In the genomic region with DNA sequence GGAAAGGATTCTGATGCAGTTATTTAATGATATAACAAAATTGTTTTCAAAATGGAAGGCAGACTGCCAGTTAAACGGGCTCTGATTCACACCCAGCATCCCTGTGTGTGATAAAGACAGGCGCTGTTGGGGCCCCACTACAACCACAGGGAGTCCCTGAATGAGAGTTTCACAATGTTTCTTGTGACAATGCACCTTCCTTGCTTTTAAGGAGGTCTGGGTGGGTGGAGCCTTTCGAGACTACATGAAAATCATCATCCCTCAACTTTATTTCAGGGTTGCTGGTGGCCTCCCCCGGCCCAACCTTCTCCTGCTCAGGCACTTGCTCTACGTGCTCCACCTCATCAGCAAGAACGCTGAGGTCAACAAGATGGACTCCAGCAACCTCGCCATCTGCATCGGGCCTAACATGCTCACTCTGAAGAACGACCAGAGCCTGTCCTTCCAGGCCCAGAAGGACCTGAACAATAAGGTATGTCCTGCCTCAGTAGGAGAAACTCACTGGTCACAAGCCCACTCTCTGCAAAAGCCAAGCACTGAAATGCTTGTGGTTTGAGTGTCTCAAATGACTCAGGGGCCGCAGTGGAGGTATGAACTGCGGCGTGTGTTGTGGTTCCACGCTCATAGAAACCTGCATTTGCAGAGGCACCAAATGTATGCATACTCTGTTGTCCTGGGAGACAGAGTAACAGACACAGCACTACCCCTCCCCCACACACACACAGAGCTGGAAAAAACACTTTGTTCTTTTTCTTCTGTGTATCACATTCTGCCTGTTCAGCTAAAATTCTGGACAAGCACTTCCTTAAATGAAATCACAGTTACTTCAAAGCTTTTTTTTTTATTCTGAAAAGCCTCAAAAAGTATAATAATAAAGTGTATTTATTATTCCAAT, we compare ENCODE assay signal across 1 mouse cellular context.
TF ChIP-seq lines count a peak whose summit lies in the region.

No protein-coding gene starts in this region.

TF ChIP-seq in CH12.LX, 34 proteins besides CTCF, POLR2A, EP300 and RAD21:
- TF ChIP-seq MAFK (IDR thresholded peaks at IDR 0.05; ENCODE audit: insufficient replicate concordance, low read length), result peak; percentile 37; the same call in 1 of the 2 replicates
- no peak for TF ChIP-seq JUND (conservative IDR thresholded peaks at IDR 0.05; ENCODE audit: low read depth, low read length)
- no peak for TF ChIP-seq MYC (IDR thresholded peaks at IDR 0.05; ENCODE audit: low read depth, low read length)
- peak; percentile 29; the same call in 1 of the 2 replicates for TF ChIP-seq CHD2 (IDR thresholded peaks at IDR 0.05; ENCODE audit: low read length)
- no peak for TF ChIP-seq BHLHE40 (IDR thresholded peaks at IDR 0.05; ENCODE audit: low read depth, low read length)
- no peak for TF ChIP-seq MEF2A (IDR thresholded peaks at IDR 0.05; ENCODE audit: borderline replicate concordance, low read depth, low read length)
